Mouse (Mus musculus) cerebellum, adult 2 months (tissue): ENCODE results near the gene Pdzd3. TPM values are rescaled to one million over a fixed set of nuclear protein-coding genes. Genes with fewer than 3 reads are reported as not detected.
A peak's percentile ranks its signal among the peaks of the same experiment; 100 is the strongest.

Experiments used
- DNase-seq, 2 experiments: peaks; one replicate each; pipeline ENCODE4 v3.0.0; 2021
- H3K27ac ChIP-seq: fragments of 200-500 bp; 2 replicates; pipeline ENCODE4 v1.5.1; 2012; ENCODE audit warnings: low read length, control low read depth, inconsistent platforms; ENCODE audit not compliant: insufficient read depth
- H3K27me3 ChIP-seq: fragments of 200-500 bp; 2 replicates; pipeline ENCODE4 v1.6.1; 2012; ENCODE audit warnings: inconsistent platforms, mild to moderate bottlenecking, low read length, moderate library complexity; ENCODE audit not compliant: control insufficient read depth, insufficient read depth
- H3K4me1 ChIP-seq: fragments of 200-500 bp; 2 replicates; pipeline ENCODE4 v1.6.1; 2011; ENCODE audit warnings: low read length; ENCODE audit not compliant: control insufficient read depth, insufficient read depth
- H3K4me3 ChIP-seq: fragments of 200-500 bp; replicated peaks from 2 replicates; pipeline ENCODE3; 2011; ENCODE audit warnings: mild to moderate bottlenecking, low read depth, low read length, control low read depth; ENCODE audit not compliant: insufficient read depth
- CTCF ChIP-seq: fragments of 200-500 bp; IDR thresholded peaks from 2 replicates; pipeline ENCODE4 v1.5.1; 2011; ENCODE audit warnings: low read depth, mild to moderate bottlenecking, control low read depth, low read length, moderate library complexity, borderline replicate concordance; ENCODE audit not compliant: insufficient read depth
- POLR2A ChIP-seq: fragments of 200-500 bp; IDR thresholded peaks from 2 replicates; pipeline ENCODE4 v1.6.1; 2011; ENCODE audit warnings: low read length, control low read depth, borderline replicate concordance; ENCODE audit not compliant: insufficient read depth
- WGBS: fragments of 180-500 bp; shearing (Covaris S2); methylation state at CpG from one replicate; pipeline ENCODE4 v1.1.7; 2018; 5-methylcytosine and 5-hydroxymethylcytosine counted together
- polyA plus RNA-seq: library from polyadenylated mRNA; depleted of rRNA; stranded (reverse); fragments of >200 nt; gene quantifications from 2 replicates; pipeline ENCODE4 v1.2.3, GENCODE M21; 2012

The Pdzd3 gene
- polyA plus RNA-seq, 1 experiment = 0.08 TPM

DNA sequence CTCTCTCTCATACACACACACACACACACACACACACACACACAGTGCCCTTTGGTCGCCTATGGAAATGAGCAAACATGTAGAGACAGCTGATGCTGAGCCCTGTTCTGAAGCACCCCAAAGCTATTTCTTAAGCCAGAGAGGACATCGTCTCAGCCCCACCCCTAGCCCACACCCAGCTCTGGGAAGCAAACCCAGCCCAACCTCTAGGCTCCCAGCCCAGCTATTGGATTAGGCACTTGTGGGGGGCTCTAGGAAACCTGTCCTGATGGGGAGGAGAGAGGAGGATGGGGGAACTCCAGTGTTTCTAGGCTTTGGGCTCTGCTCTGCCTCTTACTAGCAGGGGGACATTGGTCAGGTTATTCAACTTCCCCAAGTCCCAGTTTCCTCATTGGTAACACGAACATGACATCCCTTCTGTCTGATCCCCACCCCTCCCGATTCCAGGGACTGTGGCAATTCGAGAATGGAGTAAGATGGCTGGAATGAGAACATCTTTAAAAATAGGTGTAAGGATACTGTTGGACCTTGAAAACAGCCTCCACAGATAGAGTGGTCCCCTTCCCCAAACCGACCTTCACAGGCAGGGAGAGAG, 35.1 kb upstream of the Pdzd3 start:
- Histone ChIP-seq H3K4me3 (peak overlapping the region; percentile 15), H3K27ac (no peak overlapping the region), H3K4me1 (peaks cover 17% of the 10 kb centered on the region), H3K27me3 (no peaks in the 10 kb centered on the region)
- no peak for DNase-seq
- TF ChIP-seq POLR2A = no peak
- TF ChIP-seq CTCF = no peak
- WGBS = 7% methylated on average over 6 of the region's 6 CpGs

- Histone ChIP-seq H3K4me1 (peaks cover 11% of the 10 kb centered on the region), H3K4me3 (no peak overlapping the region), H3K27ac (no peak overlapping the region), H3K27me3 (no peaks in the 10 kb centered on the region)
- 34% methylated on average over 5 of the region's 5 CpGs for WGBS
- no peak for DNase-seq
- no peak for TF ChIP-seq POLR2A
- no peak for TF ChIP-seq CTCF
Measured at GRCm38 (mm10) chr9:44283183-44283582, 31.9 kb upstream of the Pdzd3 start.

- TF ChIP-seq POLR2A (no peak), CTCF (no peak)
- H3K27ac ChIP-seq = no peak overlapping the region
- H3K4me1 ChIP-seq = 0 out of 2 replicates have a peak, but pooled peaks cover 2% of the 10 kb centered on the region
- no peak overlapping the region for H3K4me3 ChIP-seq
- DNase-seq = no peak
- WGBS = 64% methylated on average over 4 of the region's 4 CpGs
- no peaks in the 10 kb centered on the region for H3K27me3 ChIP-seq
Measured at GRCm38 (mm10) chr9:44269973-44270372, 18.7 kb upstream of the Pdzd3 start.

- WGBS = 84% methylated on average over 3 of the region's 3 CpGs
- H3K4me3 ChIP-seq = no peak overlapping the region
- TF ChIP-seq POLR2A (no peak), CTCF (peak; percentile 45)
- H3K4me1 ChIP-seq = 0 out of 2 replicates have a peak, but pooled peaks cover 2% of the 10 kb centered on the region
- no peak overlapping the region for H3K27ac ChIP-seq
- peak in 1 of 2 experiments; percentile 36 for DNase-seq
- H3K27me3 ChIP-seq = no peaks in the 10 kb centered on the region
Measured at GRCm38 (mm10) chr9:44269077-44269476, 17.8 kb upstream of the Pdzd3 start.

DNA sequence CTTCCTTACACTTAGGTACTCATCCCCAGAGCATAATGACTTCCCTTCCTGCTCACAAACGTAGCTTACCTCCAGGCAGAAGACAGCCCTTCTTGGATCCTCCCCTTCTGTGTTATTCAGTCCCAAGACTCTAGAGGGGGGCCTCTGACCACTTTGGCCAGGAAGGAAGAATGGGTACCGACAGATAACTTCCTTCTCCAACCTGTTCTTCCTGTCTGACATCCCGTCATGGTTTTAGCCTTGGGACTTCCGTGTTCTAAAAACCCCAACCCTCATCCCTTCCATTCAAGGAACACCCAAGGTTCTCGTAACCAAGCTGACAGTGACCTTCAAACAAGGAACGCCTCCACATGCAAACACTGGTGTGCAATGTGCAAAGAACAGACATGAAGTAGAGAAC, 17.2 kb upstream of the Pdzd3 start, which contains the start of gene Nlrx1:
TSS of gene Nlrx1 (minus strand) at position 168 of the 400 bp plus-strand sequence.
- 82% methylated on average over 6 of the region's 6 CpGs for WGBS
- no peak for TF ChIP-seq POLR2A
- no peak for TF ChIP-seq CTCF
- no peak for DNase-seq
- Histone ChIP-seq H3K27ac (peak within 1 kb of the TSS; percentile 27), H3K27me3 (no peaks in the 10 kb centered on the region), H3K4me1 (0 out of 2 replicates have a peak, but pooled peaks cover 2% of the 10 kb centered on the region), H3K4me3 (peak within 1 kb of the TSS; percentile 47)

- DNase-seq = peak; percentile 85 to 87
- WGBS = 3% methylated on average over 28 of the region's 28 CpGs
- peak overlapping the region; percentile 47 for H3K4me3 ChIP-seq
- 0 out of 2 replicates have a peak, but pooled peaks cover 2% of the 10 kb centered on the region for H3K4me1 ChIP-seq
- peak overlapping the region; percentile 27 for H3K27ac ChIP-seq
- TF ChIP-seq CTCF = peak; percentile 64; the same call in 1 of the 2 replicates
- no peak for TF ChIP-seq POLR2A
- H3K27me3 ChIP-seq = no peaks in the 10 kb centered on the region
Measured at GRCm38 (mm10) chr9:44268027-44268360, 16.7 kb upstream of the Pdzd3 start.

- H3K27ac ChIP-seq = peak overlapping the region; percentile 27
- H3K4me1 ChIP-seq = 0 out of 2 replicates have a peak, but pooled peaks cover 2% of the 10 kb centered on the region
- no peaks in the 10 kb centered on the region for H3K27me3 ChIP-seq
- peak overlapping the region; percentile 47 for H3K4me3 ChIP-seq
- TF ChIP-seq POLR2A = no peak
- no peak for TF ChIP-seq CTCF
- WGBS = 9% methylated on average over 23 of the region's 23 CpGs
- no peak for DNase-seq
Measured at GRCm38 (mm10) chr9:44267319-44268026, 16.2 kb upstream of the Pdzd3 start.
